Mouse (Mus musculus) MEL (cell line): Measurements from ENCODE around the gene Tmem240. TPM values are rescaled to one million over a fixed set of nuclear protein-coding genes. Genes with fewer than 3 reads are reported as not detected.

Experiments used
- DNase-seq: peaks from one replicate; pipeline ENCODE4 v3.0.0; 2011; ENCODE audit warnings: low read depth, low spot score
- H3K27ac ChIP-seq: 2 replicates; pipeline ENCODE4 v1.5.1; 2012; ENCODE audit warnings: low read depth, mild to moderate bottlenecking, control low read depth, low read length, moderate library complexity; ENCODE audit not compliant: control insufficient read depth
- H3K27me3 ChIP-seq, 2 experiments: fragments of 150-350 bp in 1 of 2; sonication (generic) in 1 of 2; 2 replicates each; pipeline ENCODE4 v1.6.1; 2012; ENCODE audit warnings: low read length in 2 of 2, mild to moderate bottlenecking in 2 of 2, improper control_type of control experiment in 1 of 2, moderate library complexity in 1 of 2; ENCODE audit not compliant: insufficient read depth in 2 of 2, control insufficient read depth in 1 of 2
- H3K36me3 ChIP-seq, 2 experiments: 2 replicates each; pipeline ENCODE4 v1.6.1; 2012 to 2014; ENCODE audit warnings: low read length in 2 of 2, improper control_type of control experiment in 1 of 2, inconsistent platforms in 1 of 2, mild to moderate bottlenecking in 1 of 2; ENCODE audit not compliant: insufficient read depth in 2 of 2, control insufficient read depth in 1 of 2
- H3K4me1 ChIP-seq, 2 experiments: fragments of 150-350 bp in 1 of 2; sonication (generic) in 1 of 2; 2 replicates each; pipeline ENCODE4 v1.6.1; 2012; ENCODE audit warnings: low read length in 2 of 2, improper control_type of control experiment in 1 of 2, mild to moderate bottlenecking in 1 of 2; ENCODE audit not compliant: insufficient read depth in 2 of 2, control insufficient read depth in 1 of 2
- H3K4me3 ChIP-seq, 2 experiments: fragments of 150-350 bp in 1 of 2; sonication (generic) in 1 of 2; 2 replicates each; pipeline ENCODE4 v1.5.1; 2012; ENCODE audit warnings: low read depth in 2 of 2, low read length in 2 of 2, mild to moderate bottlenecking in 2 of 2, moderate library complexity in 2 of 2, control low read depth in 1 of 2, improper control_type of control experiment in 1 of 2; ENCODE audit not compliant: control insufficient read depth in 1 of 2, insufficient read depth in 1 of 2
- H3K79me2 ChIP-seq: 2 replicates; pipeline ENCODE4 v1.6.1; 2012; ENCODE audit warnings: mild to moderate bottlenecking, low read length, moderate library complexity; ENCODE audit not compliant: control insufficient read depth, poor library complexity, insufficient read depth
- H3K9ac ChIP-seq: 2 replicates; pipeline ENCODE4 v1.6.1; 2012; ENCODE audit warnings: low read depth, mild to moderate bottlenecking, control low read depth, low read length, moderate library complexity; ENCODE audit not compliant: control insufficient read depth, poor library complexity, severe bottlenecking
- H3K9me3 ChIP-seq: fragments of 150-350 bp; sonication (generic); replicated peaks from 2 replicates; pipeline ENCODE4 v1.6.1; 2012; ENCODE audit warnings: mild to moderate bottlenecking, low read length, improper control_type of control experiment, moderate library complexity; ENCODE audit not compliant: insufficient read depth
- CHD2 ChIP-seq: IDR thresholded peaks from 2 replicates; pipeline ENCODE4 v1.6.1; 2011; ENCODE audit warnings: low read length, improper control_type of control experiment
- ELF1 ChIP-seq: IDR thresholded peaks from 2 replicates; pipeline ENCODE4 v1.6.1; 2014; ENCODE audit warnings: low read depth, mild to moderate bottlenecking, inconsistent platforms, low read length, improper control_type of control experiment, moderate library complexity
- EP300 ChIP-seq, 2 experiments: IDR thresholded peaks; 2 replicates each; pipeline ENCODE4 v1.6.1; 2011; ENCODE audit warnings: improper control_type of control experiment in 2 of 2, low read length in 2 of 2, low read depth in 1 of 2, mild to moderate bottlenecking in 1 of 2
- JUND ChIP-seq: IDR thresholded peaks from 2 replicates; pipeline ENCODE4 v1.6.1; 2011; ENCODE audit warnings: low read depth, mild to moderate bottlenecking, improper control_type of control experiment, low read length
- KAT2A ChIP-seq: conservative IDR thresholded peaks from 2 replicates; pipeline ENCODE4 v1.6.1; 2012; ENCODE audit warnings: low read depth, low read length, improper control_type of control experiment, inconsistent platforms
- MAFK ChIP-seq: IDR thresholded peaks from 2 replicates; pipeline ENCODE4 v1.6.1; 2011; ENCODE audit warnings: low read depth, mild to moderate bottlenecking, low read length, improper control_type of control experiment, borderline replicate concordance
- MAX ChIP-seq: IDR thresholded peaks from 2 replicates; pipeline ENCODE4 v1.6.1; 2011; ENCODE audit warnings: low read length, improper control_type of control experiment
- MAZ ChIP-seq: IDR thresholded peaks from 2 replicates; pipeline ENCODE4 v1.6.1; 2012; ENCODE audit warnings: low read depth, mild to moderate bottlenecking, inconsistent platforms, low read length, improper control_type of control experiment
- MYB ChIP-seq: IDR thresholded peaks from 2 replicates; pipeline ENCODE4 v1.6.1; 2011; ENCODE audit warnings: mild to moderate bottlenecking, low read depth, low read length, improper control_type of control experiment
- MYC ChIP-seq: IDR thresholded peaks from 2 replicates; pipeline ENCODE4 v1.6.1; 2011; ENCODE audit warnings: low read depth, mild to moderate bottlenecking, low read length, improper control_type of control experiment, moderate library complexity
- NELFE ChIP-seq: IDR thresholded peaks from 2 replicates; pipeline ENCODE4 v1.6.1; 2011; ENCODE audit warnings: low read depth, low read length, improper control_type of control experiment
- POLR2AphosphoS2 ChIP-seq: IDR thresholded peaks from 2 replicates; pipeline ENCODE4 v1.6.1; 2011; ENCODE audit warnings: low read length, improper control_type of control experiment
- RAD21 ChIP-seq: IDR thresholded peaks from 2 replicates; pipeline ENCODE4 v1.6.1; 2011; ENCODE audit warnings: mild to moderate bottlenecking, low read depth, low read length, improper control_type of control experiment
- RCOR1 ChIP-seq: IDR thresholded peaks from 2 replicates; pipeline ENCODE4 v1.6.1; 2012; ENCODE audit warnings: low read depth, mild to moderate bottlenecking, inconsistent platforms, low read length, improper control_type of control experiment
- SIN3A ChIP-seq: IDR thresholded peaks from 2 replicates; pipeline ENCODE4 v1.6.1; 2012; ENCODE audit warnings: low read length, improper control_type of control experiment, inconsistent platforms
- TBP ChIP-seq: IDR thresholded peaks from 2 replicates; pipeline ENCODE4 v1.8.0; 2011; ENCODE audit warnings: low read depth, low read length, improper control_type of control experiment
- TCF12 ChIP-seq: IDR thresholded peaks from 2 replicates; pipeline ENCODE4 v1.6.1; 2014; ENCODE audit warnings: low read depth, mild to moderate bottlenecking, inconsistent platforms, low read length, improper control_type of control experiment, moderate library complexity
- UBTF ChIP-seq: IDR thresholded peaks from 2 replicates; pipeline ENCODE4 v1.6.1; 2012; ENCODE audit warnings: low read depth, mild to moderate bottlenecking, inconsistent platforms, low read length, improper control_type of control experiment, moderate library complexity, borderline replicate concordance; ENCODE audit not compliant: insufficient read depth
- USF2 ChIP-seq, 2 experiments: IDR thresholded peaks; 2 replicates each; pipeline ENCODE4 v1.6.1; 2011 to 2012; ENCODE audit warnings: improper control_type of control experiment in 2 of 2, low read length in 2 of 2, borderline replicate concordance in 1 of 2, inconsistent platforms in 1 of 2, low read depth in 1 of 2, mild to moderate bottlenecking in 1 of 2; ENCODE audit not compliant: insufficient read depth in 1 of 2
- ZC3H11A ChIP-seq: IDR thresholded peaks from 2 replicates; pipeline ENCODE4 v1.6.1; 2012; ENCODE audit warnings: low read depth, mild to moderate bottlenecking, inconsistent platforms, low read length, improper control_type of control experiment
- ZKSCAN1 ChIP-seq: IDR thresholded peaks from 2 replicates; pipeline ENCODE4 v1.6.1; 2012; ENCODE audit warnings: low read depth, mild to moderate bottlenecking, inconsistent platforms, low read length, improper control_type of control experiment, moderate library complexity
- ZMIZ1 ChIP-seq: IDR thresholded peaks from 2 replicates; pipeline ENCODE4 v1.6.1; 2012; ENCODE audit warnings: low read depth, mild to moderate bottlenecking, inconsistent platforms, low read length, improper control_type of control experiment, moderate library complexity
- ZNF384 ChIP-seq: IDR thresholded peaks from 2 replicates; pipeline ENCODE4 v1.6.1; 2012; ENCODE audit warnings: low read depth, mild to moderate bottlenecking, inconsistent platforms, low read length, improper control_type of control experiment
- polyA plus RNA-seq, 2 experiments: library from polyadenylated mRNA; stranded (reverse) in 1 of 2; unstranded in 1 of 2; fragments of >175 nt in 1 of 2; fragments of >200 nt in 1 of 2; gene quantifications; 2 replicates each; pipeline versions ENCODE4 v1.2.1 to v1.2.4; 2012; ENCODE audit warnings: low replicate concordance in 2 of 2, low read depth in 1 of 2; ENCODE audit not compliant: insufficient read length in 2 of 2, insufficient read depth in 1 of 2, missing spikeins in 1 of 2
- total RNA-seq: library from RNA; depleted of rRNA; stranded (reverse); fragments of 300-350 nt; gene quantifications from 2 replicates; pipeline ENCODE4 v1.2.3, GENCODE M21; 2012

Tmem240 gene
- total and polyA plus RNA-seq, 3 experiments, result 0.27 to 0.33 TPM; not detected in 1

GRCm38 (mm10) chr4:155738262-155738661 lies 3.7 kb downstream of the Tmem240 start:
- DNase-seq, result no peak
- Histone ChIP-seq H3K27me3 (no peaks in the 10 kb centered on the region), H3K4me1 (0 out of 4 replicates have a peak, but pooled peaks cover 0 to 5% of the 10 kb centered on the region in 2 experiments), H3K4me3 (no peak overlapping the region), H3K9ac (no peak overlapping the region), H3K9me3 (no peaks in the 10 kb centered on the region), H3K36me3 (peaks cover 0 to 6% of the 10 kb centered on the region in 2 experiments; a peak in 2 of 4 replicates), H3K79me2 (peaks cover 3% of the 10 kb centered on the region; the same call in 1 of the 2 replicates), H3K27ac (no peak overlapping the region)
- TF ChIP-seq UBTF (no peak), USF2 (IDR thresholded peaks at IDR 0.05; ENCODE audit: borderline replicate concordance in 1 of 2, insufficient read depth in 1 of 2, low read depth in 1 of 2, low read length in 2 of 2) (no peak), RCOR1 (no peak), MYC (no peak), ZC3H11A (no peak), POLR2AphosphoS2 (no peak), MYB (no peak), ZMIZ1 (no peak), ELF1 (no peak)

- H3K36me3 ChIP-seq, result peaks cover 0 to 10% of the 10 kb centered on the region in 2 experiments; a peak in 2 of 4 replicates
- 0 out of 4 replicates have a peak, but pooled peaks cover 0 to 5% of the 10 kb centered on the region in 2 experiments for H3K4me1 ChIP-seq
- no peaks in the 10 kb centered on the region for H3K9me3 ChIP-seq
- no peaks in the 10 kb centered on the region for H3K27me3 ChIP-seq
- no peak overlapping the region for H3K9ac ChIP-seq
- no peak for TF ChIP-seq JUND
- TF ChIP-seq RAD21, result no peak
- no peak for TF ChIP-seq TBP
- TF ChIP-seq CHD2, result no peak
- no peak for TF ChIP-seq NELFE
- no peak for TF ChIP-seq RCOR1
- no peak for TF ChIP-seq USF2 (IDR thresholded peaks at IDR 0.05; ENCODE audit: borderline replicate concordance in 1 of 2, insufficient read depth in 1 of 2, low read depth in 1 of 2, low read length in 2 of 2)
- no peak for TF ChIP-seq UBTF
- no peak for TF ChIP-seq EP300 (IDR thresholded peaks at IDR 0.05; ENCODE audit: low read depth in 1 of 2, low read length in 2 of 2)
- no peak for TF ChIP-seq ELF1
- TF ChIP-seq ZNF384, result no peak
- no peak for TF ChIP-seq MAZ
- TF ChIP-seq ZKSCAN1, result no peak
- no peak for TF ChIP-seq MAFK
- TF ChIP-seq MAX, result no peak
- TF ChIP-seq POLR2AphosphoS2, result no peak
- no peak for TF ChIP-seq SIN3A
- no peak for TF ChIP-seq KAT2A
- TF ChIP-seq MYC, result no peak
- no peak for TF ChIP-seq TCF12
- peaks cover 3% of the 10 kb centered on the region; the same call in 1 of the 2 replicates for H3K79me2 ChIP-seq
- no peak for DNase-seq
- no peak overlapping the region for H3K27ac ChIP-seq
- no peak overlapping the region for H3K4me3 ChIP-seq
Observed at GRCm38 (mm10) chr4:155739152-155739551, 4.6 kb downstream of the Tmem240 start.
